Mouse (Mus musculus) stomach, embryonic 15.5 days (tissue): ENCODE results near the gene Tma7. TPM values are rescaled to one million over a fixed set of nuclear protein-coding genes. Genes with fewer than 3 reads are reported as not detected.

Source experiments
- ATAC-seq: fragments of 200-750 bp; cut with Nextera tagmentation; 2 replicates; pipeline ENCODE4 v1.8.0; 2017; ENCODE audit warnings: low read depth, moderate number of reproducible peaks, moderate TSS enrichment; ENCODE audit not compliant: insufficient read depth, low FRiP score
- H3K27ac ChIP-seq: fragments of 300-500 bp; sonication (generic); 2 replicates; pipeline ENCODE4 v1.5.1; 2015; ENCODE audit warnings: mild to moderate bottlenecking, inconsistent platforms
- H3K27me3 ChIP-seq: fragments of 300-500 bp; sonication (generic); replicated peaks from 2 replicates; pipeline ENCODE4 v1.6.1; 2015; ENCODE audit warnings: inconsistent platforms
- H3K36me3 ChIP-seq: fragments of 300-500 bp; sonication (generic); 2 replicates; pipeline ENCODE4 v1.6.1; 2015; ENCODE audit warnings: inconsistent platforms
- H3K4me1 ChIP-seq: fragments of 300-500 bp; sonication (generic); 2 replicates; pipeline ENCODE4 v1.6.1; 2015; ENCODE audit warnings: inconsistent platforms
- H3K4me2 ChIP-seq: fragments of 300-500 bp; sonication (generic); 2 replicates; pipeline ENCODE4 v1.6.1; 2015; ENCODE audit warnings: mild to moderate bottlenecking, inconsistent platforms
- H3K4me3 ChIP-seq: fragments of 300-500 bp; sonication (generic); replicated peaks from 2 replicates; pipeline ENCODE4 v1.5.1; 2015; ENCODE audit warnings: inconsistent platforms
- H3K9ac ChIP-seq: fragments of 300-500 bp; sonication (generic); 2 replicates; pipeline ENCODE4 v1.6.1; 2015; ENCODE audit warnings: inconsistent platforms
- H3K9me3 ChIP-seq: fragments of 300-500 bp; sonication (generic); 2 replicates; pipeline ENCODE4 v1.6.1; 2016; ENCODE audit warnings: inconsistent platforms
- WGBS: fragments of 180-500 bp; shearing (Covaris S2); methylation state at CpG from one replicate; pipeline ENCODE4 v1.1.7; 2015; 5-methylcytosine and 5-hydroxymethylcytosine counted together
- polyA plus RNA-seq: library from polyadenylated mRNA; unstranded; fragments of >200 nt; fragmentation: Nextera tagmentation; extraction: Ambion mirVana; gene quantifications from 2 replicates; pipeline ENCODE4 v1.2.1, GENCODE M21; 2015

Tma7 gene
- polyA plus RNA-seq, 1 experiment from 2014 or later, result 586 TPM

- no peaks in the 10 kb centered on the region for H3K9me3 ChIP-seq
- H3K4me3 ChIP-seq, result peak within 1 kb of the TSS; percentile 36
- WGBS, result 10% methylated on average over 15 of the region's 15 CpGs
Measured at GRCm38 (mm10) chr9:109059136-109059903, 23.1 kb downstream of the Tma7 start, which contains the start of gene Trex1. Gene Trex1 (minus strand): TSS chr9:109059734.

GRCm38 (mm10) chr9:109058006-109058765 lies 24.2 kb downstream of the Tma7 start:
- WGBS, result 93% methylated on average over 19 of the region's 19 CpGs
- Histone ChIP-seq H3K27ac (peak overlapping the region; percentile 91; the same call in 1 of the 2 replicates), H3K4me3 (peak overlapping the region; percentile 36), H3K27me3 (no peaks in the 10 kb centered on the region), H3K4me1 (peaks cover 29% of the 10 kb centered on the region), H3K36me3 (peaks cover 29% of the 10 kb centered on the region), H3K9me3 (no peaks in the 10 kb centered on the region), H3K4me2 (peak overlapping the region; percentile 71), H3K9ac (no peak overlapping the region)
- ATAC-seq, result no peak

More at GRCm38 (mm10) chr9:109059136-109059903, 23.1 kb downstream of the Tma7 start, which contains the start of gene Trex1:
- Histone ChIP-seq H3K27me3 (no peaks in the 10 kb centered on the region), H3K27ac (peak within 1 kb of the TSS; percentile 91), H3K9ac (no peak within 1 kb of the TSS), H3K4me1 (peaks cover 25% of the 10 kb centered on the region), H3K4me2 (peak within 1 kb of the TSS; percentile 71), H3K36me3 (peaks cover 35% of the 10 kb centered on the region)
- peak; percentile 92 for ATAC-seq

- Histone ChIP-seq H3K4me3 (no peak overlapping the region), H3K4me2 (no peak overlapping the region), H3K27me3 (no peaks in the 10 kb centered on the region), H3K4me1 (peaks cover 29% of the 10 kb centered on the region), H3K27ac (no peak overlapping the region), H3K9ac (no peak overlapping the region), H3K36me3 (peaks cover 23% of the 10 kb centered on the region), H3K9me3 (no peaks in the 10 kb centered on the region)
- 92% methylated on average over 5 of the region's 5 CpGs for WGBS
- no peak for ATAC-seq
Measured at GRCm38 (mm10) chr9:109057543-109057942, 24.8 kb downstream of the Tma7 start.

GRCm38 (mm10) chr9:109056916-109057315 lies 25.5 kb downstream of the Tma7 start:
- Histone ChIP-seq H3K4me2 (no peak overlapping the region), H3K27me3 (no peaks in the 10 kb centered on the region), H3K9ac (no peak overlapping the region), H3K27ac (no peak overlapping the region), H3K4me1 (peaks cover 29% of the 10 kb centered on the region), H3K9me3 (no peaks in the 10 kb centered on the region), H3K36me3 (peaks cover 23% of the 10 kb centered on the region), H3K4me3 (no peak overlapping the region)
- 86% methylated on average over 4 of the region's 4 CpGs for WGBS
- ATAC-seq, result no peak

GRCm38 (mm10) chr9:109056081-109056690 lies 26.2 kb downstream of the Tma7 start:
- Histone ChIP-seq H3K9ac (no peak overlapping the region), H3K4me2 (no peak overlapping the region), H3K36me3 (peaks cover 30% of the 10 kb centered on the region), H3K27ac (peak overlapping the region; percentile 26; the same call in 1 of the 2 replicates), H3K9me3 (no peaks in the 10 kb centered on the region), H3K27me3 (no peaks in the 10 kb centered on the region), H3K4me3 (no peak overlapping the region), H3K4me1 (peaks cover 29% of the 10 kb centered on the region)
- no peak for ATAC-seq
- 91% methylated on average over 17 of the region's 17 CpGs for WGBS

GRCm38 (mm10) chr9:109055271-109056030 lies 26.9 kb downstream of the Tma7 start:
- ATAC-seq, result no peak
- Histone ChIP-seq H3K9me3 (no peaks in the 10 kb centered on the region), H3K4me2 (peak overlapping the region; percentile 52), H3K4me3 (peak overlapping the region; percentile 29), H3K9ac (peak overlapping the region; percentile 16; the same call in 1 of the 2 replicates), H3K27ac (peak overlapping the region; percentile 81), H3K4me1 (peaks cover 29% of the 10 kb centered on the region), H3K36me3 (peaks cover 35% of the 10 kb centered on the region), H3K27me3 (no peaks in the 10 kb centered on the region)
- WGBS, result 89% methylated on average over 12 of the region's 12 CpGs

GRCm38 (mm10) chr9:109054712-109055111 lies 27.7 kb downstream of the Tma7 start:
- Histone ChIP-seq H3K9ac (peak overlapping the region; percentile 16; the same call in 1 of the 2 replicates), H3K9me3 (no peaks in the 10 kb centered on the region)
- WGBS, result 5% methylated on average over 7 of the region's 7 CpGs

GRCm38 (mm10) chr9:109053851-109054250 lies 28.5 kb downstream of the Tma7 start:
- WGBS, result 75% methylated on average over 6 of the region's 6 CpGs
- Histone ChIP-seq H3K27me3 (no peaks in the 10 kb centered on the region), H3K9me3 (no peaks in the 10 kb centered on the region), H3K4me3 (no peak overlapping the region), H3K27ac (peak overlapping the region; percentile 81; the same call in 1 of the 2 replicates), H3K4me2 (no peak overlapping the region), H3K9ac (no peak overlapping the region), H3K4me1 (peaks cover 18% of the 10 kb centered on the region), H3K36me3 (peaks cover 35% of the 10 kb centered on the region)
- ATAC-seq, result no peak

More at GRCm38 (mm10) chr9:109054712-109055111, 27.7 kb downstream of the Tma7 start:
- peak; percentile 78 for ATAC-seq
- Histone ChIP-seq H3K27ac (peak overlapping the region; percentile 81), H3K27me3 (no peaks in the 10 kb centered on the region), H3K4me2 (peak overlapping the region; percentile 52), H3K36me3 (peaks cover 35% of the 10 kb centered on the region), H3K4me3 (peak overlapping the region; percentile 29), H3K4me1 (peaks cover 24% of the 10 kb centered on the region)

- peaks cover 35% of the 10 kb centered on the region for H3K36me3 ChIP-seq
- no peak for ATAC-seq
- H3K4me1 ChIP-seq, result peaks cover 13% of the 10 kb centered on the region
- no peak overlapping the region for H3K4me3 ChIP-seq
- WGBS, result 81% methylated on average over 3 of the region's 3 CpGs
- no peaks in the 10 kb centered on the region for H3K9me3 ChIP-seq
- no peak overlapping the region for H3K9ac ChIP-seq
- H3K27me3 ChIP-seq, result no peaks in the 10 kb centered on the region
- H3K27ac ChIP-seq, result no peak overlapping the region
- no peak overlapping the region for H3K4me2 ChIP-seq
Measured at GRCm38 (mm10) chr9:109053366-109053765, 29.0 kb downstream of the Tma7 start.

GRCm38 (mm10) chr9:109052490-109053260 lies 29.7 kb downstream of the Tma7 start:
- H3K27me3 ChIP-seq, result no peaks in the 10 kb centered on the region
- H3K4me1 ChIP-seq, result peaks cover 11% of the 10 kb centered on the region
- H3K36me3 ChIP-seq, result peaks cover 30% of the 10 kb centered on the region
- no peak overlapping the region for H3K27ac ChIP-seq
- no peaks in the 10 kb centered on the region for H3K9me3 ChIP-seq
- ATAC-seq, result no peak
- 90% methylated on average over 9 of the region's 9 CpGs for WGBS
- H3K9ac ChIP-seq, result no peak overlapping the region
- no peak overlapping the region for H3K4me3 ChIP-seq
- H3K4me2 ChIP-seq, result no peak overlapping the region
